Mouse (Mus musculus) cerebellum, adult 11 months (tissue): ENCODE data around the gene Usp17lc.
"Not testable (repeated sequence)": the region's sequence is repeated elsewhere in the genome, so short reads cannot be mapped to it uniquely, and the experiment has no call there.

ENCODE experiments used
- DNase-seq: peaks from one replicate; pipeline ENCODE4 v3.0.0; 2022

Gene Usp17lc

DNA sequence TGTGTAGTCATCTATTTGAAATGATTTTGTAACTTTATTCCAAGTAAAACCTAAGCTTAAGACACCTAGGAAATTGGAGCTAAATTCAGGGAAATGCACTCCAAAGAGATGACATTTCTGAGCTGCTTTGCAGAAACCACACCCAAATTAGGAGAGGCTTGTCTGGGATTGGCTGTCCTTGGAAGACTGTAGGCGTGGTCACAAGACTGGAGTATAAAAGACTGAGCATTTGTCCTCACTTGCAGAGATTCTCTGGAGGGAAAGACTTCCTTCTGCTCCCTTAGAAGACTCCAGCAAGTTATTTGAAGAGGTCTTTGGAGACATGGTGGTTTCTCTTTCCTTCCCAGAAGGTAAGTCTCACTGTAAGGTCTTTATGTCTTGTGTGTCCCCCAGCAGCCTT is at the start of gene Usp17lc:
Gene Usp17lc, plus strand, starts transcription at position 301 of the 400 bp plus-strand sequence.
- DNase-seq: not testable (repeated sequence)

- no peak for DNase-seq
Measured at GRCm38 (mm10) chr7:103386077-103386476, 28.8 kb upstream of the Usp17lc start, which contains the start of gene Olfr603. Olfr603 (minus strand) TSS chr7:103386177.

- no peak for DNase-seq
Measured at GRCm38 (mm10) chr7:103397758-103398157, 17.1 kb upstream of the Usp17lc start.

DNA sequence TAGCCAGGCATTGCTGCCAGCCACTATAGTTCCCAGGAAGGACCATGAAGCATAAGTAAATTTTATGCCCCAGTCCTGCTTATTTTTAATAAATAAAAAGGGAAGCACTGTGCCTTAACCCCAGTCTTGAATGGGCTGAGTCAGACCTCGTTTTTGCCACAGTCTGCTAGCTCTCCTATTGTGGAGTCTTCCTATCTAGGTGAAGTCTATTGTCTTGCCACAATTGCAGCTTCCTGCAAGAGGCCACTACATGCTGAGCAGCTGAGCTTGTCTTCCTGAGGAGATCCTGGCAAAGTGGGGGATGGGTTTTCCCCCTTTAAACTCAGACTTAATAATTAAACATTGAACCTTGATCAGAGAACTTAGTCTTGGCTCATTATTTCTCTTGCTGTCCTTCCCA is 15.9 kb upstream of the Usp17lc start:
- DNase-seq: no peak

GRCm38 (mm10) chr7:103406521-103407055 is 8.3 kb upstream of the Usp17lc start:
- not testable (repeated sequence) for DNase-seq

- DNase-seq: no peak
Measured at GRCm38 (mm10) chr7:103445339-103445738, 30.5 kb downstream of the Usp17lc start, which contains the start of gene Olfr605. Olfr605 (minus strand) TSS chr7:103445439.

GRCm38 (mm10) chr7:103448746-103449145 is 33.9 kb downstream of the Usp17lc start, which contains the start of gene Olfr606:
Olfr606 (plus strand) TSS chr7:103449046.
- no peak for DNase-seq

DNA sequence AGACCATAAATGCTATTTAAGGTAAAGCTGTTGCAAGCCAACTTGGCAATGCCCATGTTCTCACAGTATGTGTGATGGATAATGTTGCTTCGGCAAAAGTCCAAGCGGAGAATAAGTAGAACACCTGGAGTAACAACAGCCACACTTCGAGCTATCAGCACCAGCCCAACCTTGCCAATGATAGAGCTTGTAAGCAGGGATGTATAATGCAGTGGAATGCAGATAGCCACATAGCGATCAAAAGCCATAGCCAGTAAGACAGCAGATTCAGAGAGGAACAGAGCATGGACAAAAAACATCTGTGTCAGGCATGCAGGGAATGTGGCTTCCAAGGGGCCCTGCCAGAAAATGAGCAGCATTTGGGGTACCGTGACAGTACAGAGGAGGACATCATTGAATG is 45.7 kb downstream of the Usp17lc start:
- DNase-seq: no peak
